Mouse (Mus musculus) cerebellum, adult 2 months (tissue): ENCODE measurements around the gene Afap1.

Experiments used
- CTCF ChIP-seq: fragments of 200-500 bp; IDR thresholded peaks from 2 replicates; pipeline ENCODE4 v1.5.1; 2011; ENCODE audit warnings: low read depth, mild to moderate bottlenecking, control low read depth, low read length, moderate library complexity, borderline replicate concordance; ENCODE audit not compliant: insufficient read depth
- POLR2A ChIP-seq: fragments of 200-500 bp; IDR thresholded peaks from 2 replicates; pipeline ENCODE4 v1.6.1; 2011; ENCODE audit warnings: low read length, control low read depth, borderline replicate concordance; ENCODE audit not compliant: insufficient read depth

GRCm38 (mm10) chr5:36003797-36004196 lies 110.7 kb downstream of the Afap1 start:
- no peak for TF ChIP-seq CTCF
- TF ChIP-seq POLR2A, result no peak
